Mouse (Mus musculus): ENCODE data around the gene Clec4a1. TPM values are rescaled to one million over a fixed set of nuclear protein-coding genes. Genes with fewer than 3 reads are reported as not detected.
A peak's percentile ranks its signal among the peaks of the same experiment; 100 is the strongest.

Clec4a1 gene
- 1 to 10 TPM; 2.6 to 3.5 TPM for total RNA-seq (2021)
- 0.33 and 0.42 TPM in 2 replicates for polyA plus RNA-seq (2012; rRNA removed)
- long read RNA-seq, partial matches to known transcripts: 0 of 3 reads
- long read RNA-seq, other reads (novel, unspliced or antisense): 0 of 3 reads

DNA sequence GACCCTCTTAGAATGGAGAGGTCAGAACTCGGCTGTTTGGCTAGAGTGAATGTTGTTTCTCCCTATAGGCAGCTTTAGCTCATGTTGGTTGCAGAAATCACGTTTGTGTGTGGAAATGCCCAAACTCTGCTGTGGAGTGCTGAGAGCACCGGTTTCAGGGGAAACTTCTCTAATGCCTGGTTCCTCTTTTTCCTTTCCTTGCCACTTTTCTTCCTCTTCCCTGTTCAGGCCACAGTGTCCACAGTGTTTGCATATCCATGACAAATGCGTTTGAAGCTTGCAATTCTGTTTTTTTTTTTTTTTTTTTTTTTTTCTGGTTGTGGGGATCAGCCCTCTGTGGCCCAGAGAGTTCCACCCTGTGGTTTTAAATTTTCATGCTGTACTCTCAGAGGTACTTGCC is at the start of gene Clec4a1:
Gene Clec4a1, plus strand, starts transcription at position 398 of the 400 bp plus-strand sequence.
- DNase-seq: no peak

- no peak for DNase-seq
These were observed 48.8 kb upstream of the Clec4a1 start for GRCm38 (mm10) chr6:122872800-122873199.

GRCm38 (mm10) chr6:122873871-122874719 is 47.6 kb upstream of the Clec4a1 start, which contains the start of gene Necap1:
TSS of gene Necap1 (plus strand) at chr6:122874474.
- peak; percentile 96 for DNase-seq

DNA sequence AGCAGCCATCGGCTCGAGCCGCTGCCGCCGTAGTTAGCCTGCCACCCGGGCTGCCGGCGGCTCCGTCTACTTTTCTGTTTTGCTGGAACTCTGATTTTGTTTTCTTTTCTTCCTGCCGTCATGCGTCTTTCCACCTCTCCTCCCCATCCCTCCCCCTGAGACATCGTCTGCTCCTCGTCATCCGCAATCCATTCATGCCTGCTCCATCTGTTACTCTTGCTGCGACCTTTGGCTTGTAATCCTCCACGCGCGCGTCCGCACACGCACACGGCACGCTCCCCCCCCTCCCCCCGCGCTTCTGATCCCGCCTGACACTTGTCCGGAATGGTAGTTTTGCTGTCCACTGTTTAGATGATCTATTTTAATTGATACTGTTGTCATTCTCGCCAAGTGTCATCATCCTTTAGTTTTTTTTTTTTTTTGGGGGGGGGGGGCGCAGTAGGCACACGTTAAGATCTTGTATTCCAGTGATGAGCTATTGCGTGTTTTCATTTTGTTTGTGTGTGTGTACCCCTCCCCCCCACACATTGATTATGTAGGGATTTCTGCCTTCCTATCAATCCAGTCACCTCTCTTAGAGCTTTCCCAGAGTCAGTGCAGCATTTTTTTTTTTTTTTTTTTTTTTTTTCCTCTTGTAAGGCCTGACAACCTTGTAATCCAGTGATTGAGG is 46.8 kb upstream of the Clec4a1 start:
- no peak for DNase-seq

DNA sequence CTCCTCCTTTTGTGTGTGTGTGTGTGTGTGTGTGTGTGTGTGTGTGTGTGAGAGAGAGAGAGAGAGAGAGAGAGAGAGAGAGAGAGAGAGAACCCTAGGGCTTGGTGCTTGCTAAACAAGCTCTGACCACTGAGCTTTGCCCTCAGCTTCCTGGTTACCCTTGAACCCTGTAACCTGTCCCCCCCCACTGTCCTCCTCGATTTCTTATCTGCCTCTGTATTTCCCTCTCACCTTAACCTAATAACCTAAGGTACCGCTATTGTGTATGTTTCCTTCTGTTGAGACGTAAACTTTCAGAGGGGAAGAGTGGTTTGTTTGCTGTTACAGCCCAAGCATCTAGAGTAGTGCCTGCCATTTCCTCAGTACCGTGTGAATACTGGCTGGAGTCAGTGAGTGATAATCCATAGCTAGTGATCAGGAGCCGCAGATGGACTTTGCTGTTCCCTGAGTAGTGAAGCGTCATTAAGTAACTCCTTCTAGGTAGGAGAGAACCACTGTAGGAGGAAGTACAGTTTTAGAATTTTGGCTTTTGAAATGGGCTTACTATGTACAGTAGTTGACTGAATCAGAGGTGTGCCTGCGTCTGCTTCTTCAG is 42.4 kb upstream of the Clec4a1 start:
- no peak for DNase-seq

DNA sequence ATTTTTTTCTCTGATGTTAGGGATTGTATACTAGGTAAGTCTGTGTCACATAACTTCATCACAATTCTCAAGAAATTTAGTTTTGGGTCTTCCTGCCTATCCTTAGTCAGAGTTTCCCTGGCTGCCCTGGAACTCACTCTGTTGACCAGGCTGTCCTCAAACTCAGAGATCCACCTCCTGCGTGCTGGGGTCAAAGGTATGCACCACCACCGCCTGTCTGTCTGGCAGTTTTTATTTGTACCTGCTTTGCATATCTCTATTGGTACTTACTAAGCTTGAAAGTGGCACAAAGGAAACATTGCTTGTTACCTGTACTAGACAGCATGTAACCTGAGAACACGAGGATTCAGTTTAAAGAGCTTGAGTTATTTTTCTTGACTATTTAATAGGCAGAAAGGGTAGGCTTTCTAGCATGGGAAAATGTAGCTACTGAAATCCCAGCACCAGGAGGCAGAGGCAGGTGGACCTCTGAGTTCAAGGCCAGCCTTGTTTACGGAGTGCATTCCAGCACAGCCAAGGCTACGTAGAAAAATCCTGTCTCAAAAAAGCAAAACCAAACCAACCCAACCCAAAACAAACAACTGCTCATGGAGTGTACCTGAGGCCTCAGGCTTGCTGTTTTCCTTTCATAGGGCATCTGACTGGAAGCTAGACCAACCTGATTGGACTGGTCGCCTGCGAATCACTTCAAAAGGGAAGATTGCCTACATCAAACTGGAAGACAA is 41.7 kb upstream of the Clec4a1 start:
- no peak for DNase-seq

GRCm38 (mm10) chr6:122881287-122881686 is 40.4 kb upstream of the Clec4a1 start:
- no peak for DNase-seq

GRCm38 (mm10) chr6:122883603-122884002 is 38.0 kb upstream of the Clec4a1 start:
- DNase-seq: no peak

DNA sequence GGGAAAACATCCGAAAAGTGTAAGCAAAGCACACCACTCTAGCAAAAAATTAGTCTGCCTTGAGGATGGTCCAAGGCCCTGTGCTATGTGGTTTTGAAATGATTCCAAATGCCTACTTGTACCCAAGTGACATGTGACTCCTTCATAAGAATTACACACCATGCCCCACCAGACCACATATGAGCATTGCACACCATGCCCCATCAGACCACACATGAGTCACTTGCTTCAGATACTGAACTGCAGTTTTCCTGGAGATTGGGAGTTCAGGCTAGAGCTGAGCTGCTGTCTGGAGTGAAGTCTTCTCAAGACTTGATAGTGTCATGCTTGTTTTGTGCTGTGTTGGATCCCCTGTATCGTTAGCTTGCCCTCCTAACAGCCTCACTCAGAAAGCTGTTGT is 32.0 kb upstream of the Clec4a1 start:
- DNase-seq: no peak

DNA sequence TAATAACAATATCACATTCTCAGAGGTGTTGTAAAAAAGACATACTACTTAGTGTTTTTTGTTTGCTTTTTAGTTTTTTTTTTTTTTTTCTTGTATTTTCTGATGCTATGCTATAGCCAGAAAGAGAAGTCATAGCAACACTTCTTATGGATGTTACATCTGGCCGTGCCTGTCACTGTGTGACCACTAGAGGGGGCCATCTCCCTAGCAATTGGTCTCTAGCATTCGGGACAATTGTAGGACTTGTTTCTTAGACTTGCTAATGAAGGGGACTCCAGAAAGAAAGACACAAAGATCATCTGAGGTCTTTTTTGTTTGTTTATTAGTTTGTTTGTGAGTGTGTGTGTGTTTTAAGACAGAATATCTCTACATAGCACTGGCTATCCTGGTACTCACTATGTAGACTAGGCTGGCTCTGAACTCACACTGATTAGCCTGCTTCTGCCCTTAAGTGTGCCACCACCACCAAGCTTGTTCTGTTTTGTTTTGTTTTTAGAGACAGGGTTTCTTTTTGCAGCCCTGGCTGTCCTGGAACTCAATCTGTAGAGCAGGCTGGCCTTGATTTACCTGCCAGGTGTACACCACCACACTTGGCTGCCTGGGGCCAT is 29.1 kb upstream of the Clec4a1 start:
- DNase-seq: peak; percentile 42

DNA sequence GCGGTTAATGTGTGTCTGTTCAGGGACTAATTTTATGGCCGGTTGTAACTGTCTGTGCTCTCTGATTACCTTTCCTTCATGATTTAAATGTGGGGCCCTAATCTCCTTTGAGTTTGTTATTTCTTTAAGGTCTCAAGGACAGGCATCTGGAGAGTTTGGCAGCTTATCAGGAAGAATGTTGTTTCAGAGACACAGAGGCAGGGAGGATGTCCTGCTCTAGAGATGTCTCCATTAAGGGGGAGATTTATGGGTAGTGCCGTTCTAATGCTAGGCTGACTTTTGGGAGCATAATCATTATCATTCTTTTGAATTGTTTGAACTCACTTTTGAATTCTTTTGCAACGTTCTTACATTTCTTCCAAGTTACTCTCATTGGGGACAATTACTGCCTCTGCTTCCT is 1.7 kb upstream of the Clec4a1 start:
- no peak for DNase-seq

GRCm38 (mm10) chr6:122934845-122935244 is 13.2 kb downstream of the Clec4a1 start:
- no peak for DNase-seq

DNA sequence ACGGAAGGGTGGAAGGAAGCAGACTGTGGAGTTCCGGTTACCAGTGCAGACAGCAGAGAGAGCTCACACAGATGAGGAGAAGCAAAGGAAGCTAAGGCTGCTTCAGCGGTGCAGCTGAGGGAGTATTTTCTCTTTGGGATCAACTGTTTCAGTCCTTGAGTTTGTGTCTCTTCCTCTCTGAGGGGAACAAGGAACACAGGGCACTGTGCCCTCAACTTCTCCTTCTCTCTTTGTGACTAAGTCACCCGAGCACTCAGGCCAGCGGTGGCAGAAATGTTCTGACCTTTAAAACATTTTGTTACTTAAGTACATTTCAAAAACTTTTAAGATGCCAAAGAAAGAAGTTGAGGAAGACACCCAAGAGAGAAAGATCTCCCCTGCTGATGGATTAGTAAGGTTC is 18.0 kb downstream of the Clec4a1 start:
- DNase-seq: no peak

DNA sequence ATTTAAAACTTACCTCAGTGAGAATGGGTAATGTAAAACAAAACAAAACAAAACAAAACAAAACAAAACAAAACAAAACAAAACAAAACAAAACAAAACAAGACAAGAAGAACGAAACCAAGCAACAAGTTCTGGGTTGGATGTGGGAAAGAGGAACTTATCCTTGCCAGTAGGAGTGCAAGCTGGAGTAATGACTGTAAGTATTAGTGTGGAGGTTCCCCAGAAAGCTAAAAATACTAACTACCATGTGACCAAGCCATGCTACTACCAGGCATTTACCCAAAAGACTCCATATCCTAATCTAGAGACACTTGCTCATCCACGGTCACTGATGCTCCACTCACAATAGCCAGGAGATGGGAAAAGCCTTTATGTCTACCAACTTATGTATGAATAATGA is 25.1 kb downstream of the Clec4a1 start:
- no peak for DNase-seq

GRCm38 (mm10) chr6:122952401-122952800 is 30.8 kb downstream of the Clec4a1 start, which contains the start of gene Clec4a3:
TSS of gene Clec4a3 (plus strand) at chr6:122952515.
- peak; percentile 5 for DNase-seq

- DNase-seq: no peak
These were observed 42.9 kb downstream of the Clec4a1 start for GRCm38 (mm10) chr6:122964562-122964961.

DNA sequence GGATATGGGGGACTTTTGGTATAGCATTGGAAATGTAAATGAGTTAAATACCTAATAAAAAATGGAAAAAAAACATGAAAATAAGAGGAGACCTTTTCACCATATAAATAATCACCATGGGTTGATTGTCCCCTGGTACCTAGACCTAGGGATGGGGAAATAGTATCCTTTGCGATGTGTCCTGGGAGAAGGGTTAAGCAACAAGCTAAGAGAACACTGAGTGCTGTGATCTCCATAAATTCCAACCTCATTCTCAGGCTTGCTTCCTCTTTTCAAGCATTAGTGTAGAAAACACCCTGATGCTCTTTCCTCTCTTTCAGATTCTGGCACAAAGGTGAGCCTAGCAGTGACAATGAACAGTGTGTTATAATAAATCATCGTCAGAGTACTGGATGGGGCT is 47.4 kb downstream of the Clec4a1 start:
- DNase-seq: no peak
